Mouse (Mus musculus) liver, embryonic 16.5 days (tissue): ENCODE data around the gene Smyd3. TPM values are rescaled to one million over a fixed set of nuclear protein-coding genes. Genes with fewer than 3 reads are reported as not detected.

Source experiments
- ATAC-seq: fragments of 200-750 bp; cut with Nextera tagmentation; 2 replicates; pipeline ENCODE4 v1.8.0; 2017; ENCODE audit warnings: low read depth, mild to moderate bottlenecking, moderate number of reproducible peaks, moderate library complexity
- H3K27ac ChIP-seq: fragments of 300-500 bp; sonication (generic); 2 replicates; pipeline ENCODE4 v1.5.1; 2014; ENCODE audit warnings: mild to moderate bottlenecking, low read length
- H3K27me3 ChIP-seq: fragments of 300-500 bp; sonication (generic); 2 replicates; pipeline ENCODE4 v1.6.1; 2014; ENCODE audit warnings: low read depth, low read length, mixed read lengths; ENCODE audit not compliant: control insufficient read depth, insufficient read depth
- H3K36me3 ChIP-seq: fragments of 300-500 bp; sonication (generic); 2 replicates; pipeline ENCODE4 v1.6.1; 2014; ENCODE audit warnings: mild to moderate bottlenecking; ENCODE audit not compliant: control insufficient read depth, insufficient read depth
- H3K4me1 ChIP-seq: fragments of 300-500 bp; sonication (generic); 2 replicates; pipeline ENCODE4 v1.6.1; 2014; ENCODE audit warnings: low read depth, low read length, mixed read lengths; ENCODE audit not compliant: control insufficient read depth
- H3K4me2 ChIP-seq: fragments of 300-500 bp; sonication (generic); 2 replicates; pipeline ENCODE4 v1.6.1; 2014; ENCODE audit warnings: low read depth, low read length, mixed read lengths
- H3K4me3 ChIP-seq: fragments of 300-500 bp; sonication (generic); 2 replicates; pipeline ENCODE4 v1.5.1; 2014; ENCODE audit warnings: low read depth, mild to moderate bottlenecking, low read length
- H3K9ac ChIP-seq: fragments of 300-500 bp; sonication (generic); 2 replicates; pipeline ENCODE4 v1.6.1; 2014; ENCODE audit warnings: low read depth, low read length
- H3K9me3 ChIP-seq: fragments of 300-500 bp; sonication (generic); replicated peaks from 2 replicates; pipeline ENCODE4 v1.6.1; 2016; ENCODE audit warnings: low read length; ENCODE audit not compliant: control insufficient read depth
- WGBS: fragments of 180-500 bp; shearing (Covaris S2); extraction: QIAGEN DNeasy Blood & Tissue Kit; methylation state at CpG from one replicate; pipeline ENCODE4 v1.1.7; 2014; ENCODE audit not compliant: insufficient replicate concordance; 5-methylcytosine and 5-hydroxymethylcytosine counted together
- polyA plus RNA-seq: library from polyadenylated mRNA; unstranded; fragments of >200 nt; fragmentation: Nextera tagmentation; extraction: Ambion mirVana; gene quantifications from 2 replicates; pipeline ENCODE4 v1.2.1, GENCODE M21; 2015

Smyd3 gene
- polyA plus RNA-seq, 1 experiment from 2014 or later = 6.4 TPM

GRCm38 (mm10) chr1:178960015-178960559, 557.8 kb downstream of the Smyd3 start:
- WGBS = 47% methylated on average over 7 of the region's 7 CpGs
- no peak for ATAC-seq

GRCm38 (mm10) chr1:178958641-178959040, 559.2 kb downstream of the Smyd3 start:
- Histone ChIP-seq H3K9ac (no peak overlapping the region), H3K27me3 (no peaks in the 10 kb centered on the region), H3K27ac (no peak overlapping the region), H3K36me3 (no peaks in the 10 kb centered on the region), H3K4me3 (no peak overlapping the region), H3K9me3 (no peaks in the 10 kb centered on the region), H3K4me1 (no peaks in the 10 kb centered on the region), H3K4me2 (no peak overlapping the region)
- no peak for ATAC-seq
- WGBS = 70% methylated on average over 4 of the region's 4 CpGs

More at GRCm38 (mm10) chr1:178960015-178960559, 557.8 kb downstream of the Smyd3 start:
- Histone ChIP-seq H3K4me3 (no peak overlapping the region), H3K27me3 (no peaks in the 10 kb centered on the region), H3K36me3 (no peaks in the 10 kb centered on the region), H3K4me2 (no peak overlapping the region), H3K4me1 (no peaks in the 10 kb centered on the region), H3K27ac (no peak overlapping the region), H3K9me3 (no peaks in the 10 kb centered on the region), H3K9ac (no peak overlapping the region)

GRCm38 (mm10) chr1:178952910-178953309, 564.9 kb downstream of the Smyd3 start:
- WGBS = 45% methylated on average over 12 of the region's 12 CpGs
- Histone ChIP-seq H3K36me3 (no peaks in the 10 kb centered on the region), H3K9ac (no peak overlapping the region), H3K4me3 (no peak overlapping the region), H3K4me1 (no peaks in the 10 kb centered on the region), H3K9me3 (no peaks in the 10 kb centered on the region), H3K27me3 (no peaks in the 10 kb centered on the region), H3K4me2 (no peak overlapping the region), H3K27ac (no peak overlapping the region)
- no peak for ATAC-seq

- Histone ChIP-seq H3K4me2 (no peak overlapping the region), H3K4me3 (no peak overlapping the region), H3K27me3 (no peaks in the 10 kb centered on the region), H3K9ac (no peak overlapping the region), H3K4me1 (no peaks in the 10 kb centered on the region), H3K9me3 (no peaks in the 10 kb centered on the region), H3K36me3 (no peaks in the 10 kb centered on the region), H3K27ac (no peak overlapping the region)
- 52% methylated on average over 7 of the region's 7 CpGs for WGBS
- ATAC-seq = no peak
Measured at GRCm38 (mm10) chr1:178942251-178942963, 575.4 kb downstream of the Smyd3 start.

GRCm38 (mm10) chr1:178940353-178940752, 577.5 kb downstream of the Smyd3 start:
- Histone ChIP-seq H3K4me3 (no peak overlapping the region), H3K9me3 (no peaks in the 10 kb centered on the region), H3K36me3 (no peaks in the 10 kb centered on the region), H3K4me1 (no peaks in the 10 kb centered on the region), H3K27me3 (no peaks in the 10 kb centered on the region), H3K4me2 (no peak overlapping the region), H3K27ac (no peak overlapping the region), H3K9ac (no peak overlapping the region)
- ATAC-seq = no peak
- WGBS = 70% methylated on average over 4 of the region's 4 CpGs

GRCm38 (mm10) chr1:178936976-178937375, 580.9 kb downstream of the Smyd3 start:
- Histone ChIP-seq H3K9ac (no peak overlapping the region), H3K27ac (no peak overlapping the region), H3K4me2 (no peak overlapping the region), H3K27me3 (no peaks in the 10 kb centered on the region), H3K9me3 (no peaks in the 10 kb centered on the region), H3K36me3 (no peaks in the 10 kb centered on the region), H3K4me1 (no peaks in the 10 kb centered on the region), H3K4me3 (no peak overlapping the region)
- ATAC-seq = no peak
- 60% methylated on average over 2 of the region's 2 CpGs for WGBS

- Histone ChIP-seq H3K4me1 (no peaks in the 10 kb centered on the region), H3K36me3 (no peaks in the 10 kb centered on the region), H3K4me3 (no peak overlapping the region), H3K27me3 (no peaks in the 10 kb centered on the region), H3K4me2 (no peak overlapping the region), H3K27ac (no peak overlapping the region), H3K9ac (no peak overlapping the region), H3K9me3 (no peaks in the 10 kb centered on the region)
- peak; percentile 45; the same call in 1 of the 2 replicates for ATAC-seq
- WGBS = 46% methylated on average over 4 of the region's 4 CpGs
Measured at GRCm38 (mm10) chr1:178936457-178936856, 581.4 kb downstream of the Smyd3 start.

GRCm38 (mm10) chr1:178933953-178934637, 583.7 kb downstream of the Smyd3 start:
- no peak overlapping the region for H3K9ac ChIP-seq
- H3K4me2 ChIP-seq = no peak overlapping the region
- no peak overlapping the region for H3K27ac ChIP-seq
- H3K4me1 ChIP-seq = no peaks in the 10 kb centered on the region
- no peak overlapping the region for H3K4me3 ChIP-seq
- no peaks in the 10 kb centered on the region for H3K9me3 ChIP-seq
- 56% methylated on average over 6 of the region's 6 CpGs for WGBS
- H3K27me3 ChIP-seq = no peaks in the 10 kb centered on the region
- H3K36me3 ChIP-seq = no peaks in the 10 kb centered on the region
- no peak for ATAC-seq

- H3K4me2 ChIP-seq = no peak overlapping the region
- no peaks in the 10 kb centered on the region for H3K27me3 ChIP-seq
- no peak overlapping the region for H3K4me3 ChIP-seq
- 45% methylated on average over 4 of the region's 4 CpGs for WGBS
- H3K4me1 ChIP-seq = no peaks in the 10 kb centered on the region
- H3K9me3 ChIP-seq = no peaks in the 10 kb centered on the region
- no peak for ATAC-seq
- no peak overlapping the region for H3K9ac ChIP-seq
- H3K36me3 ChIP-seq = no peaks in the 10 kb centered on the region
- no peak overlapping the region for H3K27ac ChIP-seq
Measured at GRCm38 (mm10) chr1:178929531-178929930, 588.3 kb downstream of the Smyd3 start.
